Mouse (Mus musculus) cortical plate, adult 2 months (tissue): ENCODE data around the gene Chchd1.

ENCODE experiments used
- CTCF ChIP-seq: fragments of 200-500 bp; IDR thresholded peaks from 2 replicates; pipeline ENCODE4 v1.5.1; 2011; ENCODE audit warnings: mild to moderate bottlenecking, control low read depth, low read length; ENCODE audit not compliant: insufficient read depth; ENCODE audit errors: extremely low read depth
- POLR2A ChIP-seq: fragments of 200-500 bp; IDR thresholded peaks from 2 replicates; pipeline ENCODE4 v1.6.1; 2011; ENCODE audit warnings: mild to moderate bottlenecking, low read length, control low read depth; ENCODE audit not compliant: insufficient read depth; ENCODE audit errors: extremely low read depth

GRCm38 (mm10) chr14:20661661-20662331 lies 41.0 kb upstream of the Chchd1 start:
- no peak for TF ChIP-seq CTCF
- TF ChIP-seq POLR2A, result no peak
